Mouse (Mus musculus) T-helper 17 cell (primary cell): ENCODE measurements around the gene Arl14ep.

Source experiments
- in situ Hi-C, 2 experiments: fragments of 300-600 bp; cut with MboI, MseI; formaldehyde crosslinking; loops; 1 replicate in 1 of 2; 2 replicates in 1 of 2; pipeline ENCODE4 v1.15.1; 2025; ENCODE audit warnings: high pct_unique_total_duplicates in 2 of 2

Arl14ep gene

GRCm38 (mm10) chr2:106973959-106974639, at the start of gene Arl14ep:
Gene Arl14ep (minus strand): TSS chr2:106974424.
- in situ Hi-C loops: loop anchor here in 1 of 2 experiments (10.0 kb wide), 1 partner anchor 1069 kb away; the partner anchor contains the start of genes Elp4 and Immp1l

GRCm38 (mm10) chr2:107022713-107023112, 48.5 kb upstream of the Arl14ep start:
- in situ Hi-C loops: loop anchor here in 1 of 2 experiments (10.0 kb wide), 1 partner anchor 1962 kb away; no protein-coding TSS in a partner anchor

GRCm38 (mm10) chr2:107019331-107019730, 45.1 kb upstream of the Arl14ep start:
- in situ Hi-C loops: no loop called here

GRCm38 (mm10) chr2:107013161-107013560, 38.9 kb upstream of the Arl14ep start:
- in situ Hi-C loops: no loop called here

- in situ Hi-C loops: no loop called here
These were observed 38.1 kb upstream of the Arl14ep start for GRCm38 (mm10) chr2:107012318-107012717.

- in situ Hi-C loops: no loop called here
These were observed 35.9 kb upstream of the Arl14ep start for GRCm38 (mm10) chr2:107010160-107010559.

GRCm38 (mm10) chr2:107006378-107006777, 32.2 kb upstream of the Arl14ep start:
- in situ Hi-C loops: loop anchor here in 1 of 2 experiments (10.0 kb wide), 1 partner anchor 238 kb away; no protein-coding TSS in a partner anchor

- in situ Hi-C loops: loop anchor here in 1 of 2 experiments (10.0 kb wide), 1 partner anchor 239 kb away; no protein-coding TSS in a partner anchor
These were observed 31.7 kb upstream of the Arl14ep start for GRCm38 (mm10) chr2:107005876-107006275.

GRCm38 (mm10) chr2:106991261-106991660, 17.0 kb upstream of the Arl14ep start:
- in situ Hi-C loops: loop anchor here in 1 of 2 experiments (5.0 kb wide), 1 partner anchor 99 kb away; no protein-coding TSS in a partner anchor

GRCm38 (mm10) chr2:106984945-106985344, 10.7 kb upstream of the Arl14ep start:
- in situ Hi-C loops: no loop called here

GRCm38 (mm10) chr2:106982503-106982902, 8.3 kb upstream of the Arl14ep start:
- in situ Hi-C loops: no loop called here

GRCm38 (mm10) chr2:106976472-106976871, 2.2 kb upstream of the Arl14ep start:
- in situ Hi-C loops: loop anchor here in 1 of 2 experiments (10.0 kb wide), 1 partner anchor 1072 kb away; the partner anchor contains the start of genes Elp4 and Immp1l

GRCm38 (mm10) chr2:106973332-106973958, 779 bp downstream of the Arl14ep start:
- in situ Hi-C loops: loop anchor here in 1 of 2 experiments (10.0 kb wide), 1 partner anchor 1069 kb away; the partner anchor contains the start of genes Elp4 and Immp1l

GRCm38 (mm10) chr2:106972851-106973250, 1.4 kb downstream of the Arl14ep start:
- in situ Hi-C loops: loop anchor here in 1 of 2 experiments (10.0 kb wide), 1 partner anchor 1068 kb away; the partner anchor contains the start of genes Elp4 and Immp1l

GRCm38 (mm10) chr2:106970971-106971370, 3.3 kb downstream of the Arl14ep start:
- in situ Hi-C loops: loop anchor here in 1 of 2 experiments (10.0 kb wide), 1 partner anchor 1066 kb away; the partner anchor contains the start of genes Elp4 and Immp1l

- in situ Hi-C loops: no loop called here
These were observed 5.9 kb downstream of the Arl14ep start for GRCm38 (mm10) chr2:106968320-106968719.

GRCm38 (mm10) chr2:106963560-106963959, 10.7 kb downstream of the Arl14ep start:
- in situ Hi-C loops: no loop called here

- in situ Hi-C loops: no loop called here
These were observed 12.6 kb downstream of the Arl14ep start for GRCm38 (mm10) chr2:106961650-106962049.

GRCm38 (mm10) chr2:106961066-106961465, 13.2 kb downstream of the Arl14ep start:
- in situ Hi-C loops: no loop called here

- in situ Hi-C loops: no loop called here
These were observed 14.0 kb downstream of the Arl14ep start for GRCm38 (mm10) chr2:106960237-106960636.

- in situ Hi-C loops: loop anchor here in 1 of 2 experiments (5.0 to 10.0 kb wide), 2 partner anchors 255 to 522 kb away; no protein-coding TSS in a partner anchor
These were observed 14.8 kb downstream of the Arl14ep start for GRCm38 (mm10) chr2:106959380-106959779.

GRCm38 (mm10) chr2:106958916-106959315, 15.3 kb downstream of the Arl14ep start:
- in situ Hi-C loops: loop anchor here in 1 of 2 experiments (5.0 to 10.0 kb wide), 2 partner anchors 254 to 522 kb away; no protein-coding TSS in a partner anchor
